Mouse (Mus musculus) kidney, adult 2 months (tissue): ENCODE data around the gene Rybp.

Source experiments
- CTCF ChIP-seq: fragments of 200-500 bp; conservative IDR thresholded peaks from 2 replicates; pipeline ENCODE4 v1.5.1; 2011; ENCODE audit warnings: low read depth, mild to moderate bottlenecking, control low read depth, low read length, moderate library complexity, mixed read lengths; ENCODE audit not compliant: insufficient read depth, insufficient read length
- POLR2A ChIP-seq: fragments of 200-500 bp; IDR thresholded peaks from one replicate; pipeline ENCODE4 v1.6.1; 2011; ENCODE audit warnings: low read depth, low read length, control low read depth

GRCm38 (mm10) chr6:100192691-100193229 is 94.5 kb downstream of the Rybp start:
- no peak for TF ChIP-seq CTCF
- no peak for TF ChIP-seq POLR2A
